In genomic region chr1:160027939-160028338, GRCm38 (mm10) we compare ENCODE assay signal across 28 mouse cellular contexts. TPM values are rescaled to one million over a fixed set of nuclear protein-coding genes. Genes with fewer than 3 reads are reported as not detected.
DNase-seq lines count a peak whose midpoint lies in the region; ATAC-seq lines count a peak whose summit lies in the region.
"Had no signal": no experiment of that assay in that cellular context is flagged by ENCODE, and none has a peak within 500 bp of the region (broad histone marks: within the 10 kb centered on the region; RNA-seq: fewer than 3 reads in every experiment).

No protein-coding gene starts in this region.

- no peak overlapping the region for H3K4me2 ChIP-seq in heart, embryonic 11.5 days
- H3K4me2 ChIP-seq: embryonic facial prominence, embryonic 13.5 days; forebrain, embryonic 13.5 days; heart, embryonic 13.5 days; hindbrain, embryonic 14.5 days had no signal

- 57% methylated on average over 4 of the region's 4 CpGs for WGBS in heart, embryonic 11.5 days (ENCODE audit: insufficient replicate concordance)

- H3K36me3 ChIP-seq in heart, embryonic 11.5 days (ENCODE audit: control insufficient read depth, insufficient read depth, low read length): no peaks in the 10 kb centered on the region
- H3K36me3 ChIP-seq: embryonic facial prominence, embryonic 10.5 days; embryonic facial prominence, embryonic 13.5 days; heart, embryonic 13.5 days had no signal

- no peak overlapping the region for H3K9ac ChIP-seq in heart, embryonic 11.5 days (ENCODE audit: low read depth, low read length)
- H3K9ac ChIP-seq: embryonic facial prominence, embryonic 13.5 days; forebrain, embryonic 13.5 days; heart, embryonic 13.5 days; hindbrain, embryonic 14.5 days had no signal

- peak; percentile 62 for DNase-seq in heart, adult 11 months
- DNase-seq in right cerebral cortex, postnatal 14 days: peak; percentile 13
- no peak for DNase-seq in right cerebral cortex, postnatal 25 days
- DNase-seq: adrenal gland, adult 2 months; adrenal gland, postnatal 14 days; cerebellum, adult 11-12 months; cerebellum, adult 8-10 months; cerebellum, postnatal 36 days; embryo, embryonic 11 days; gastrocnemius, adult 2 months; gastrocnemius, postnatal 14 days; heart, adult 18-20 months; heart, postnatal 14 days; heart, postnatal 4 days had no signal

- ATAC-seq in heart, embryonic 11.5 days (replicated peaks; ENCODE audit: insufficient number of reproducible peaks, low FRiP score, low TSS enrichment): no peak
- 0 out of 2 replicates have a peak, but pooled peaks have one; percentile 39 for ATAC-seq in megakaryocyte-erythroid progenitor cell, adult 5-6 weeks (replicated peaks; ENCODE audit: low FRiP score, low TSS enrichment, poor library complexity, severe bottlenecking)
- ATAC-seq in megakaryocyte progenitor cell, adult 5-6 weeks (replicated peaks; ENCODE audit: poor library complexity): no peak
- ATAC-seq: CD4-positive, CD25-positive, alpha-beta regulatory T cell, adult 4 months; forebrain, embryonic 13.5 days; forebrain, embryonic 16.5 days; hindbrain, postnatal 0 days; inflammation-experienced regulatory T-cells, adult 6 months had no signal

- no peaks in the 10 kb centered on the region for H3K27me3 ChIP-seq in heart, embryonic 11.5 days (ENCODE audit: control insufficient read depth, insufficient read depth, low read length)
- H3K27me3 ChIP-seq: embryonic facial prominence, embryonic 13.5 days; forebrain, embryonic 13.5 days; heart, embryonic 13.5 days had no signal

- H3K27ac ChIP-seq in heart, embryonic 11.5 days (ENCODE audit: low read depth, low read length): no peak overlapping the region
- H3K27ac ChIP-seq: embryonic facial prominence, embryonic 10.5 days; embryonic facial prominence, embryonic 13.5 days; forebrain, embryonic 13.5 days; gastrocnemius, adult 2 months; heart, embryonic 13.5 days; hindbrain, embryonic 14.5 days; hindbrain, postnatal 0 days had no signal

- no peaks in the 10 kb centered on the region for H3K9me3 ChIP-seq in heart, embryonic 11.5 days (replicated peaks; ENCODE audit: control insufficient read depth, low read length)
- H3K9me3 ChIP-seq: embryonic facial prominence, embryonic 10.5 days; forebrain, embryonic 13.5 days; heart, embryonic 13.5 days had no signal

- no peak overlapping the region for H3K4me3 ChIP-seq in heart, embryonic 11.5 days (ENCODE audit: low read depth, low read length)
- H3K4me3 ChIP-seq: embryonic facial prominence, embryonic 10.5 days; embryonic facial prominence, embryonic 13.5 days; erythroblast, embryonic 14.5 days; forebrain, embryonic 13.5 days; gastrocnemius, adult 2 months; heart, embryonic 13.5 days had no signal

- no peaks in the 10 kb centered on the region for H3K4me1 ChIP-seq in heart, embryonic 11.5 days (ENCODE audit: control insufficient read depth, insufficient read depth, low read length)
- H3K4me1 ChIP-seq: embryonic facial prominence, embryonic 13.5 days; forebrain, embryonic 13.5 days had no signal

RNA-seq across cellular contexts. Expression of gene 4930523C07Rik, which starts 16.2 kb away (rescaled TPM):
- polyA plus RNA-seq in heart, embryonic 11.5 days (2014; fragmentation: Nextera tagmentation; extraction: Ambion mirVana): 13.3 and 15.0 TPM in 2 replicates
- 14.5 and 28.5 TPM in 2 replicates for total RNA-seq in megakaryocyte-erythroid progenitor cell, adult 5-6 weeks (2014; fragmentation: Nextera tagmentation)
- total RNA-seq in megakaryocyte-erythroid progenitor cell, adult 5-6 weeks (2017): 21.3 and 27.3 TPM in 2 replicates
- 55.5 and 56.9 TPM in 2 replicates for total RNA-seq in megakaryocyte progenitor cell, adult 5-6 weeks (2015)
- total RNA-seq in megakaryocyte progenitor cell, adult 5-6 weeks (2017): 39.0 and 59.1 TPM in 2 replicates
- total RNA-seq: MEL had no signal
